Mouse (Mus musculus): ENCODE measurements at regions not wholly inside any gene's neighbourhood (a gene's known extent, or its start where the extent isn't known, plus 50 kb on each side); places are given as distances from the start of the nearest gene placed in this dataset.

DNA sequence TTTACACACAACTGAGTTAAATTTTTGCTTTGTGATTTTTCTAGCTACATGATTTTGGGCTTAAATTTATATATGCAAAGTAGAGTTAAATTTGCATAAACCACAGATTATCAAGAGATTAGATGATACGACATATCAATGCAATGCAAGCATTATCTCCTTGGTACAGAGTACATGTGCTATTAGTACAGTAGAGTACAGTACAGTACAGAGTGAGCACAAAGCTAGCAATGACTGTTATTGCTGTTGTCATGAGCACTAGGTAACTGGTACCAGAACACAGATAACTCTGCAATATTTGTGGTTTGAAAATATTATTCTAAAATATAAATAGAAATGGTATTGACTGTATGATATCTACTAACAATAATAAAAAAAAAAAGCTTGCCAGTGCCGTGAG lies 323.7 kb downstream of the Fam198b start:
- H3K4me3 ChIP-seq (ENCODE audit: insufficient read depth, low read length): no peak overlapping the region
- peak overlapping the region; percentile 10; the same call in 1 of the 2 replicates for H3K27ac ChIP-seq (ENCODE audit: insufficient read depth, low read length)
- H3K4me1 ChIP-seq (ENCODE audit: control insufficient read depth, insufficient read depth, low read length): peaks cover 10% of the 10 kb centered on the region
- TF ChIP-seq CTCF (IDR thresholded peaks at IDR 0.05; ENCODE audit: extremely low read depth, insufficient read depth, low read length) (no peak), POLR2A (IDR thresholded peaks at IDR 0.05; ENCODE audit: extremely low read depth, insufficient read depth, low read length) (no peak)

DNA sequence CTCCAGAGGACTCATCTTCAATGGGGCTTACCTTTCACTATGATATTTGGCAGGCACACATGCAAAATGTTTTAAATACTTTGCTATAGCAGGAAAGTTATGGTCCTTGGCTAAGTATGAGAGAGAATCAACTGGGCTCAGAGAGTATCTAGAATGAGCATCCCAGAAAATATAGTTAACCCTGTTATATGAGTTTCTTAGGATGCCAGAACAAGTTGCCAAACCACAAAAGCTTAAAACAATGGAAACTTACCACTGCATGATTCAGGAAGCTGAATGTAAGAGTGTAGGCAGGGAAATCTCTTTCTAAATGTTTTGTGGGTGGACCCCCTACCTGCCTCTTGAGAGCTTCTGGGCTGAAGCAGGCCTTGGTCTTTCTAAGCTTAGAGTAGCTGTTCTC lies 325.3 kb downstream of the Fam198b start:
- peak overlapping the region; percentile 77; the same call in 1 of the 2 replicates for H3K27ac ChIP-seq (ENCODE audit: insufficient read depth, low read length)
- no peak for TF ChIP-seq CTCF (IDR thresholded peaks at IDR 0.05; ENCODE audit: extremely low read depth, insufficient read depth, low read length)
- TF ChIP-seq POLR2A (IDR thresholded peaks at IDR 0.05; ENCODE audit: extremely low read depth, insufficient read depth, low read length): no peak
- H3K4me3 ChIP-seq (ENCODE audit: insufficient read depth, low read length): no peak overlapping the region
- H3K4me1 ChIP-seq (ENCODE audit: control insufficient read depth, insufficient read depth, low read length): peaks cover 10% of the 10 kb centered on the region

DNA sequence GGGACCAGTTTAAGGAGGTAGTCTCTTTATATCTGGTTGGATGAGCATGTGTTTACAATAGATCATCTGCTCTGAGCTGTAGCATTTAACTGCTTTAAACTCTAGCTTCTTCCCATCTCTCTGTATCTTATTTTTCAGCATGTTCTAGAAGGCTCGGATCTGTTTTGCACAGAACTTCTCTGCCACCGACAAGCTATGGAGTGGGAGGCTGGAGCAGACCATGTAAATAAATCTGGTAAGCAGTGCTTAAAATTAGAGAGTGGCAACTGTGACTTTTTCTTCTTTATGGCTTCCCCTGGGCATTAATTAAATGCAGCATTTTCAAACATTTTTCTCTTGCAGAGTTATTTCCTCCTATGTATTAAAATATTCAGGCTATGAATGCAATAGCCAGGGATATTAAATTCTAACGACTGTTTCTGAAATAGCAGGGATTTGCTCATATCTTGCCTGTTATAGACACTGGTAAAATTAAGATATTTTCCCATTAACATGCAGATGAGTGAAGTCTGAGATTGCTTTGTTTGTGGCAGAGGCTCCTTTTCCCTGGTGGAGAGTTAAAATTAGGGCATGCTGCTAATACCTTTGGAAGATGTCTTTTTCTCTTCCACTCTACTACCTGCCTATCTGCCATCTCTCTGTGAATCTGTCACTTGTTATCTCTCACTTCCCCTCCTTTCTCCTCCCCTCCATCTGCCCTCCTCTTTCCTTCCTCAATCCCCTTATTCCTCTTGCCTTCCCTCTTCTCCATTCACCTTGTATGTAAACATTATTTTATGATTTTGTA lies 327.2 kb downstream of the Fam198b start:
- TF ChIP-seq CTCF (IDR thresholded peaks at IDR 0.05; ENCODE audit: extremely low read depth, insufficient read depth, low read length): no peak
- TF ChIP-seq POLR2A (IDR thresholded peaks at IDR 0.05; ENCODE audit: extremely low read depth, insufficient read depth, low read length): no peak
- Histone ChIP-seq H3K4me3 (ENCODE audit: insufficient read depth, low read length) (no peak overlapping the region), H3K27ac (ENCODE audit: insufficient read depth, low read length) (peak overlapping the region; percentile 90), H3K4me1 (ENCODE audit: control insufficient read depth, insufficient read depth, low read length) (peaks cover 7% of the 10 kb centered on the region; the same call in 1 of the 2 replicates)

DNA sequence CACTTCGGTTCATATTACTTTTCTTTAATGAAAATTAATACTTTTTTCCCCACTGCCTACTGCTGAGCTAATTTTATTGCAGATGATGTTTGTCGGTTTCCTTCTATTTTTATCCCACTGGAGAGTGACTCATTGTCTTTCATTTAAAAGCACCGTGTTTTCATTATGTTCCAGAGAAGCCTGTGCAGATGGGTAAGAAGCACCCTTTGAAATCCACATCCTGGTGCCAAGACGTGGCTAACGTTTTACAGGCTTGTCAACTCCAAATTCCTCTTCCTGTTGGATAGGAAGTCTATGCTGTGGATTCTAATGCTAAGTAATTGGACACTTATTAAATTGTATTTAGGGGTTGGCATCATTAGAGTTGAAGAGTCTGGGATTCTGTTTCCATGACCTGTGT lies 364.3 kb downstream of the Fam198b start:
- Histone ChIP-seq H3K27ac (ENCODE audit: insufficient read depth, low read length) (no peak overlapping the region; the same call in 1 of the 2 replicates), H3K4me3 (ENCODE audit: insufficient read depth, low read length) (no peak overlapping the region), H3K4me1 (ENCODE audit: control insufficient read depth, insufficient read depth, low read length) (peaks cover 2% of the 10 kb centered on the region; the same call in 1 of the 2 replicates)
- TF ChIP-seq POLR2A (IDR thresholded peaks at IDR 0.05; ENCODE audit: extremely low read depth, insufficient read depth, low read length) (no peak), CTCF (IDR thresholded peaks at IDR 0.05; ENCODE audit: extremely low read depth, insufficient read depth, low read length) (no peak)

DNA sequence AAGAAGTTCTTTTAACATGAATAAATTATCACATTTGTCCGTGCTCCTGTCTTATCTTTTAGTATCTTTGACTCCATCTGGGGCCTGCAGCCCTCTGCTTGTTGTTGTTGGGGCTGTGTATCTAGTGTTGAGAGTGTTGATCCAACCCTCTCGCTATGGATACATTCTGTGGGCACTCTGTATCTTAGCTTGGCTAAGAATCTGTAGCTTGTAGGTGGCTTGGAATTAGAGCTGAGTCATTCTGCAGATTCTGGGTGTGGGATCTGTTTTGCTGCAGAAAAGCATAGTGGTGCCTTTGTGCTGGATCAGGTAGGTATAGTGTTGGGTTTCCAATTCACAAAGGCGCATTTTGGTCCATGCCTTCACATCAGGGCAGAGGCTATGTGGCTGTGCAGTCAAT lies 365.6 kb downstream of the Fam198b start:
- Histone ChIP-seq H3K27ac (ENCODE audit: insufficient read depth, low read length) (peak overlapping the region; percentile 39), H3K4me1 (ENCODE audit: control insufficient read depth, insufficient read depth, low read length) (peaks cover 2% of the 10 kb centered on the region; the same call in 1 of the 2 replicates), H3K4me3 (ENCODE audit: insufficient read depth, low read length) (no peak overlapping the region)
- no peak for TF ChIP-seq POLR2A (IDR thresholded peaks at IDR 0.05; ENCODE audit: extremely low read depth, insufficient read depth, low read length)
- TF ChIP-seq CTCF (IDR thresholded peaks at IDR 0.05; ENCODE audit: extremely low read depth, insufficient read depth, low read length): no peak

DNA sequence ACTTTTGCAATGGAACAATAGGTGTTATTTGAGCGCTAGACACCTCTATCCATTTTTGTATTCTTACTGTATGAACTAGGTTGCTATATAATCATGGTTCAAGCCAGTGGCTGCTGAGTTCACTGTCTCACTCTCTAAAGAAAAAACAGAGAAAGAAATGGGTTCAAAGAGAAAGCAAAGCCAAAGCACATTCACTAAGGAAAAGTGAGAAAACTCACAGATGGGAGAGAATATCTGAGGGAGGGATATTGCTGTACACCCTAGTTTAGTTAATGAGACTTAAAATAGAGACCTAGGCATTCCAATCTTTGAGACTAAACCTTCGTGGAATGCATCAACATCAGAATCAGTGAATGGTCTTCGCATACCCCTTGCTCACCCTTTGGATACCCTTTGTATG lies 371.0 kb downstream of the Fam198b start:
- Histone ChIP-seq H3K4me3 (ENCODE audit: insufficient read depth, low read length) (no peak overlapping the region), H3K4me1 (ENCODE audit: control insufficient read depth, insufficient read depth, low read length) (no peaks in the 10 kb centered on the region), H3K27ac (ENCODE audit: insufficient read depth, low read length) (peak overlapping the region; percentile 83)
- TF ChIP-seq POLR2A (IDR thresholded peaks at IDR 0.05; ENCODE audit: extremely low read depth, insufficient read depth, low read length): no peak
- TF ChIP-seq CTCF (IDR thresholded peaks at IDR 0.05; ENCODE audit: extremely low read depth, insufficient read depth, low read length): no peak

DNA sequence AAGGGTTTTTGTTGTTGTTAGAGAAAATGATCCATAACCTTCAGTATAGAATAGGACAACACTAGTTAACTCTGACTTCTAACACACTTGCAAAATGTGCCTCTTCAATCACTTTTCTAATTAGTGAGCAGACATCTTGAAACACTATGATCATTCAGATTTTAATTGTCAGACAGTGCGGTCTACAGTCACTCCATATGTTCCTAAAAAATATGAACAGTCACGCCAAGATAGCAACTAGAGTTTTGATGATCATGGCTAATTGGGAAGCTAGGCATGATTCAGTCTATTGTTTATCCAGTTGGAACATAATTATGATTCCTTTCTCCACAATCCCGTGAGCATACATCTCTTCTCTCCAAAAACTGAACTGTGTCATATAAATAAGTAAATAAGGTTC lies 372.1 kb downstream of the Fam198b start:
- TF ChIP-seq CTCF (IDR thresholded peaks at IDR 0.05; ENCODE audit: extremely low read depth, insufficient read depth, low read length) (no peak), POLR2A (IDR thresholded peaks at IDR 0.05; ENCODE audit: extremely low read depth, insufficient read depth, low read length) (no peak)
- Histone ChIP-seq H3K27ac (ENCODE audit: insufficient read depth, low read length) (no peak overlapping the region), H3K4me1 (ENCODE audit: control insufficient read depth, insufficient read depth, low read length) (no peaks in the 10 kb centered on the region), H3K4me3 (ENCODE audit: insufficient read depth, low read length) (no peak overlapping the region)

DNA sequence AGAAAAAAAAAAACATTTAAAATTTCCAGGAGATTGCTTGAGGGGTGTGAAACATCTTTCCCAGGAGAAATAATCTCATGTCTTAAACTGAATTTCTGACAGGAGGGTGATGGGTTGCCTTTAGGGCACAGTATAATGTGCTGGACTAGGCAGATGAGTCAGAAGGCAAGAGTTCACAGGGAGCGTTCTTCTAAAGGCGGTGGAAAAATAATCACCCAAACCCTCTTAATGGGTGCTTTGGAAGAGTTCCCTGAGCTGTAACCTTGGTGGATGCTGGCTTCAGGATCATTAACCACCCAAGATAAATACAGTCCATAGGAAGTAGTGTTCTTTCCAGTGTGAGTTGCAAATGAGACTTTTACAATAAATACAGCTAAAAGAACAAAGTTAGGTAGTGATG lies 378.8 kb downstream of the Fam198b start:
- Histone ChIP-seq H3K4me1 (ENCODE audit: control insufficient read depth, insufficient read depth, low read length) (no peaks in the 10 kb centered on the region), H3K27ac (ENCODE audit: insufficient read depth, low read length) (no peak overlapping the region), H3K4me3 (ENCODE audit: insufficient read depth, low read length) (no peak overlapping the region)
- TF ChIP-seq POLR2A (IDR thresholded peaks at IDR 0.05; ENCODE audit: extremely low read depth, insufficient read depth, low read length) (no peak), CTCF (IDR thresholded peaks at IDR 0.05; ENCODE audit: extremely low read depth, insufficient read depth, low read length) (no peak)

DNA sequence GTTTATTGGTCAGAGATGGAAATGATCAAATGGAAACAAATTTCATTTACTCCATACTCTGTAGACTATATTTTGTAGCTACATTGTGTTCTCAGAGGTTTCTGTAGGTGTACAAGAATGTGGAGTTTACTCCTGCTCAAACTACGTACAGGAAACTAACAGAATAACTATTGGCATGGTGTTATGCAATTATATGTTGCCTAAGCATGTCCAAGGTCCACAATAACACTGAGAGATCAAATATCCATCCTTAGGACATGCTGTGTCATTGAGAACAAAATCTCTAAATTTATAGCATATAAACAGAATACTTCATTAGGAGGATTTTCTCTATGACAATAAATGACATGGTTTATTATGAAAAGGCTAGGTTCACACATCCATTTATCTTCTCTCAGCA lies 400.3 kb downstream of the Fam198b start:
- TF ChIP-seq POLR2A (IDR thresholded peaks at IDR 0.05; ENCODE audit: extremely low read depth, insufficient read depth, low read length): no peak
- no peak for TF ChIP-seq CTCF (IDR thresholded peaks at IDR 0.05; ENCODE audit: extremely low read depth, insufficient read depth, low read length)
- Histone ChIP-seq H3K4me1 (ENCODE audit: control insufficient read depth, insufficient read depth, low read length) (peaks cover 1% of the 10 kb centered on the region; the same call in 1 of the 2 replicates), H3K27ac (ENCODE audit: insufficient read depth, low read length) (no peak overlapping the region), H3K4me3 (ENCODE audit: insufficient read depth, low read length) (no peak overlapping the region)

DNA sequence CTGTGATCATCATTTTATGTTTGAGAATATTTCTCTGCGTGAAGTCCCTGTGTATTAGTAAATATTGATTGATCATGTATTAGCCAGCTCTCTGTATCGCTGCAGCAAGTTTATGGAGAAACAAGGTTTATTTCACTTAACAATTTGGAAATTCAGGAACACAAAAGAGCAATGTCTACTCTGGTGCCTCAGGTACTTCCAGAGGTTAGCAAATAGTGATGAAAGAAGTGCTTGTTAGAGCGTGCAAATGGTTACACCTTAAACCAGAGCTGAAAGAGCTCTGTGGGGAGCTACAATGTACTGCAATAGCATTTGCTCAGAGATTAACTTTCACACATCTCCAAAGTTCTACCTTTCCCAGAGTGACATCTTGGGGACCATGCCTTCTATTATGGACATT lies 400.9 kb downstream of the Fam198b start:
- TF ChIP-seq CTCF (IDR thresholded peaks at IDR 0.05; ENCODE audit: extremely low read depth, insufficient read depth, low read length) (no peak), POLR2A (IDR thresholded peaks at IDR 0.05; ENCODE audit: extremely low read depth, insufficient read depth, low read length) (no peak)
- Histone ChIP-seq H3K27ac (ENCODE audit: insufficient read depth, low read length) (no peak overlapping the region), H3K4me3 (ENCODE audit: insufficient read depth, low read length) (no peak overlapping the region), H3K4me1 (ENCODE audit: control insufficient read depth, insufficient read depth, low read length) (peaks cover 1% of the 10 kb centered on the region; the same call in 1 of the 2 replicates)

Measured in cortical plate, adult 2 months (tissue).